Mouse (Mus musculus): ENCODE data around the gene Vopp1. TPM values are rescaled to one million over a fixed set of nuclear protein-coding genes. Genes with fewer than 3 reads are reported as not detected.

Vopp1 gene
- polyA plus RNA-seq, 1 experiment from 2014 or later: 54.2 TPM

DNA sequence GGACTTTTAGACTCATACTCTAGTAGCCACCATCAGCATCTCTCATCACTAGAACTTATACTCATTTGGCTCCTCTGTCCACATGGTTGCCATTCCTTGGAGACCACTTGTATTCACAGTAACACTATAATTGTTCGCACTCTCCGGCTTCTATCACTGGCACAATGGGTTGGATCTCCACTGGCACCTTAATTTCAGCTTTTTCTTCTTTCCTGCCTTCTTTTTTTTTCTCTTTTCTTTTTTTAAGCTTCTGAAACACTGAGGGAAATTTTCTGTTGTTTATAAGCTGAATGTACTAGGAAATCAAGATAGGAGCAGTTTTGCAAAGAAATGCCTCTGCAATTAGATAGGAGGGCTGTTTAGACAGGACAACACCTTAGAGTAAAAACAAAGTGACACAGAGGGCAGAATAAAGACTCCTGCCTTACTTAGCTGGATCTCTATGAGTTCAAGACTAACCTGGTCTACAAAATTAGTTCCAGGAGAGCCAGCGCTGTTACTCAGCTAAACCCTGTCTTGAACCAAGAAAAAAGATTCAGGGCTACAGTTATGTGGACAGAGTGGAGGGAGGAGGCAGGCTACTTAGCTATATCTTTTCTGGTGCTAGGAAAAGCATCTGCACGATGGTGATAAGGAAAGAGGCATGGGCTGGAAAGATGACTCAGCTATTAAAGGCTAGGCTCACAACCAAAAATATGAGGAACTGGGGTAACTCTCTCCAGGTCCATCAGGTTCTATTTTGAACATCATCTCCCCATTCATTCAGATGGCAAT, 79.8 kb downstream of the Vopp1 start:
- Histone ChIP-seq H3K4me2 (no peak overlapping the region), H3K36me3 (0 out of 2 replicates have a peak, but pooled peaks cover 2% of the 10 kb centered on the region), H3K9ac (no peak overlapping the region), H3K4me3 (no peak overlapping the region), H3K4me1 (no peaks in the 10 kb centered on the region), H3K27ac (no peak overlapping the region), H3K9me3 (no peaks in the 10 kb centered on the region), H3K27me3 (no peaks in the 10 kb centered on the region)
- 92% methylated on average over 4 of the region's 4 CpGs for WGBS
- ATAC-seq (ENCODE audit: insufficient number of reproducible peaks, insufficient read depth, low FRiP score, low TSS enrichment, low read depth): no peak

DNA sequence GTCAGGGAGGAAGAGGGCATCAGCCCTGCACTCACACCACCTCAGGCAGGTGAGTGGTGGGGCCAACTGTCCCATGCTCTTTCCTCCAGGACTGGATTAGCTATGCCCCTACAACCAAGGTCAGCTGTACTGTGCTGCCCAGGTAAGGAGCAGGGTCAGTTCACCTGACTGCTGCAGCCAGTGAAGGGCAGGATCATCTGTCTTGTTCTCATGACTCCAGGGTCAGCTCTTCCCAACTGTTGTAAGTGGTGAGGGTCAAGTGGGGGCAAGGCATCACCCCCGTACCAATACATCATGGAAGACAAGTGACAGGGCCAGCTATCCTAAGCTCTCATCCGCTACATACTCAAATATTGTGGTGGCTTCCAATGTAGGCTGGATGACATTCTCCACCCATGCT, 80.8 kb downstream of the Vopp1 start:
- H3K4me3 ChIP-seq: no peak overlapping the region
- WGBS: 94% methylated on average over 2 of the region's 2 CpGs
- no peak overlapping the region for H3K27ac ChIP-seq
- no peak overlapping the region for H3K4me2 ChIP-seq
- H3K36me3 ChIP-seq: 0 out of 2 replicates have a peak, but pooled peaks cover 8% of the 10 kb centered on the region
- H3K9ac ChIP-seq: no peak overlapping the region
- H3K9me3 ChIP-seq: no peaks in the 10 kb centered on the region
- no peaks in the 10 kb centered on the region for H3K4me1 ChIP-seq
- no peaks in the 10 kb centered on the region for H3K27me3 ChIP-seq
- ATAC-seq (ENCODE audit: insufficient number of reproducible peaks, insufficient read depth, low FRiP score, low TSS enrichment, low read depth): peak; percentile 32; the same call in 1 of the 2 replicates

DNA sequence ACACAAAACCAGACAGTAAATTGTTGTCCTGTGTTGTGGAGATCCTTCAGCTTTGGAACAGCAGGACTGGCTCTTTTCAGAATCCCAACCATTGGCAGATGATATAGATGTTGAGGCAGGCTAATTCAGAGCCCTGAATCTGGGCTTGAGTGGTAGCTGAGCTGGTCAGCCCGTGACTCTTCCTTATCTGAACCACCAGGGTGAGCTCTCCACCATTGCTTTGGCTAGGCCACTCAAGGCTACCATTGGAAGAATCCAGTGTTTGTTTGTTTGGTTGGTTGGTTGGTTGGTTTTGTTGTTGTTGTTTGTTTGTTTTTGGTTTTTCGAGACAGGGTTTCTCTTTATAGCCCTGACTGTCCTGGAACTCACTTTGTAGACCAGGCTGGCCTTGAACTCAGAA, 81.6 kb downstream of the Vopp1 start:
- Histone ChIP-seq H3K27ac (no peak overlapping the region), H3K36me3 (peaks cover 13% of the 10 kb centered on the region; the same call in 1 of the 2 replicates), H3K4me3 (no peak overlapping the region), H3K4me2 (no peak overlapping the region), H3K9ac (no peak overlapping the region), H3K9me3 (no peaks in the 10 kb centered on the region), H3K4me1 (no peaks in the 10 kb centered on the region), H3K27me3 (no peaks in the 10 kb centered on the region)
- WGBS: 84% methylated on average over 2 of the region's 2 CpGs
- ATAC-seq (ENCODE audit: insufficient number of reproducible peaks, insufficient read depth, low FRiP score, low TSS enrichment, low read depth): no peak

DNA sequence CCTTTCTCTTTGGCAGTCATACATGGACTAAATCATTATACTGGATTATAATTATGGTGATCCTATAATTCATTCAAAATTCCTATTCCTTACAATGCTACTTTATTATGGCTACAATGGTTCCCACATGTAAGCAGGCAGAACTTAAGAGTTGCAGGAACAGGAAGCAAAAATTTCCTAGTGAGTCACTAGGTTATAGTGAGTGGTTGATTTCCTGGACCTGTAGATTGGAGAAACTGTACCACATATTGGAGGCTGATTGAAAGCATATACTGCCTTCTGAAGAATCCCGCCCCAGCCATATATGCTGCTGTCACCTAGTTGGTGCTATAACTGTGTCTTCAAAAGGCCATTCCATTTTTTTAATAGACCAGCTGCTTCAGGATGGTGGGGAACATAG, 82.2 kb downstream of the Vopp1 start:
- H3K4me3 ChIP-seq: no peak overlapping the region
- H3K9me3 ChIP-seq: no peaks in the 10 kb centered on the region
- H3K4me1 ChIP-seq: no peaks in the 10 kb centered on the region
- H3K27ac ChIP-seq: no peak overlapping the region
- no peak for ATAC-seq (ENCODE audit: insufficient number of reproducible peaks, insufficient read depth, low FRiP score, low TSS enrichment, low read depth)
- no peak overlapping the region for H3K9ac ChIP-seq
- H3K36me3 ChIP-seq: peaks cover 18% of the 10 kb centered on the region; the same call in 1 of the 2 replicates
- 94% methylated on average over 1 of the region's 1 CpGs for WGBS
- no peaks in the 10 kb centered on the region for H3K27me3 ChIP-seq
- no peak overlapping the region for H3K4me2 ChIP-seq

DNA sequence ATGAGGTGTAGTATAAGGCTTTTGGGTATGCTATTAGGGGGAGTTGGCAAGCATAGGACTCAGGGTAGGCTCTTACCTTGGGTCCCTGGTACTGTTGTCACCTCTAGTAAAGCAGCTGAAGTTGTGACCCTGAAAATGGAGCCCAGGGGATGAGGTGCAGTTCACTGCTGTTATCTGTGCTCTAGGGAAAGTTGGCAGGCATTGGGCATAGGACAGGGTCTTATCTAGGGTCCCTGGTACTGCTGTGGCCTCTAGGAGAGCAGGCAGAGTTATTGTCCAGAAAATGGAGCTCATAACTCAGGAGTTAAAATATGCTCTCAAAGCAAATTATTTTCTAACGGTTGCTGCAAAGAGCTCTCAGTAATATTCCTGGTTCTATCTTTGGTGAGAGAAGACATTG, 103.6 kb downstream of the Vopp1 start:
- WGBS: 92% methylated on average over 1 of the region's 1 CpGs
- Histone ChIP-seq H3K4me3 (no peak overlapping the region), H3K4me2 (no peak overlapping the region)

DNA sequence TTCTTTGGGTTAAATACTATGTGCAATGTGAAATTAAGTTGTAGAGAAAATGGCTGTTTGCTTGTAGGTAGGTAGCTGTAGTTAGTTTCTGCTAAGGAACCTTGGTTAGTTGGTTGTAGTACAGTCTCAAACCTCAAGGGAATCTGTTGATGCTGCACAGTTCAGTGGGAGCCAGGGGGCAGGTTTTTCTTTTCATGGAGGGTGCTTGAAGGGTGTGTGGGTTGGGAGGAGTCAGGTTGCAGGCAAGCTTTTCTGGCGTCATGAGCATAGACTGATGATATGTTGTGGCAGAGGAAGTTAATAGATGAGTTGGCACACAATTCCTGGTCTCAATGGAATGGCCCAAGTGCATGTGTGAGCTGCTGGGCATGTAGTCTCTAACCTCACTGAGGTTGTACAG, 113.2 kb downstream of the Vopp1 start:
- Histone ChIP-seq H3K27me3 (no peaks in the 10 kb centered on the region), H3K36me3 (peaks cover 7% of the 10 kb centered on the region; the same call in 1 of the 2 replicates), H3K4me1 (peaks cover 5% of the 10 kb centered on the region; the same call in 1 of the 2 replicates), H3K27ac (no peak overlapping the region), H3K4me2 (no peak overlapping the region), H3K9me3 (no peaks in the 10 kb centered on the region), H3K9ac (no peak overlapping the region), H3K4me3 (no peak overlapping the region)
- 14% methylated on average over 1 of the region's 1 CpGs for WGBS
- ATAC-seq (ENCODE audit: insufficient number of reproducible peaks, insufficient read depth, low FRiP score, low TSS enrichment, low read depth): no peak

More for the DNA sequence above, 103.6 kb downstream of the Vopp1 start:
- H3K27me3 ChIP-seq: no peaks in the 10 kb centered on the region
- H3K9me3 ChIP-seq: no peaks in the 10 kb centered on the region
- peaks cover 16% of the 10 kb centered on the region for H3K36me3 ChIP-seq
- H3K27ac ChIP-seq: no peak overlapping the region
- ATAC-seq (ENCODE audit: insufficient number of reproducible peaks, insufficient read depth, low FRiP score, low TSS enrichment, low read depth): no peak
- H3K9ac ChIP-seq: no peak overlapping the region
- no peaks in the 10 kb centered on the region for H3K4me1 ChIP-seq

DNA sequence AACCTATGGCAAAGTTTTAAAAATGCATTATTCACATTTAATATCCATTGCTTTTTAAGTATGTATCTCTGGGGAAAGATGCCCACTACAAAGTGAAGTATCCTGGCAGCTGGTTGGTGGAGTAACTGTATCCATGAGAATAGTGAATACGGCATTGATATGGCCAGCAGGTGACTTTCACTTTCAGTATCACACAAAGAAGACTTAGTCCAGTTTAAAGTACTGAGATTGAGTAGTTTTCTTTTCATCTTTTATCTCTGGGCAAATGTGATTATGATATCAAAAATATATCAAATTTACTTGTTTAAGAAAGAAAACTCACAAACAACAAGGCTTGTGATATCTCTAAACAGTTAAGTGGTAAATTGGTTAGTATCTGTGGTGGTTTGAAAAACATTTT, 118.2 kb downstream of the Vopp1 start:
- Histone ChIP-seq H3K9ac (no peak overlapping the region), H3K9me3 (no peaks in the 10 kb centered on the region), H3K36me3 (no peaks in the 10 kb centered on the region), H3K4me3 (no peak overlapping the region), H3K4me1 (peaks cover 9% of the 10 kb centered on the region; the same call in 1 of the 2 replicates), H3K27me3 (no peaks in the 10 kb centered on the region), H3K4me2 (no peak overlapping the region), H3K27ac (no peak overlapping the region)
- ATAC-seq (ENCODE audit: insufficient number of reproducible peaks, insufficient read depth, low FRiP score, low TSS enrichment, low read depth): no peak
- 91% methylated on average over 1 of the region's 1 CpGs for WGBS

DNA sequence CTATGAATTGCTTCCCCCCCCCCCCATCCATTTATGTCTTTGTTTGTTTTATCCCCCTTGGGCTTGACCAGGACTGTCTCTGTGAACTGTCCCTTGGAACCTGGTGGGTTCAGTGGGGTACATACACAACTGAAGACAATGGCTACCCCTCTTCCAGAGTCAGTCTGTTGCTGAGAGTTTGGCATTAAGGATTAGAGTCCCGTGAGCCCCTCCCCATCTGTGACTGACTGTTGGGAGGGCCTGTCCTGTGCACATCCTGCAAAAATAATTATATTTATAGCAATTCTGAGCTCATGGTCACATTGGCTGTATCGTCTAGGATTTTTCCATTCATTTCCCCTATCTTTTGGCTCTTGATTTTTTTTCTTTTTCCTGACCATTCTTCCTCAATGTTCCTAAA, 121.3 kb downstream of the Vopp1 start:
- Histone ChIP-seq H3K4me2 (peak overlapping the region; percentile 70), H3K36me3 (no peaks in the 10 kb centered on the region), H3K9me3 (no peaks in the 10 kb centered on the region), H3K4me1 (peaks cover 6% of the 10 kb centered on the region; the same call in 1 of the 2 replicates), H3K4me3 (peak overlapping the region; percentile 70), H3K9ac (peak overlapping the region; percentile 89), H3K27ac (peak overlapping the region; percentile 99), H3K27me3 (no peaks in the 10 kb centered on the region)
- 21% methylated on average over 2 of the region's 2 CpGs for WGBS
- no peak for ATAC-seq (ENCODE audit: insufficient number of reproducible peaks, insufficient read depth, low FRiP score, low TSS enrichment, low read depth)

DNA sequence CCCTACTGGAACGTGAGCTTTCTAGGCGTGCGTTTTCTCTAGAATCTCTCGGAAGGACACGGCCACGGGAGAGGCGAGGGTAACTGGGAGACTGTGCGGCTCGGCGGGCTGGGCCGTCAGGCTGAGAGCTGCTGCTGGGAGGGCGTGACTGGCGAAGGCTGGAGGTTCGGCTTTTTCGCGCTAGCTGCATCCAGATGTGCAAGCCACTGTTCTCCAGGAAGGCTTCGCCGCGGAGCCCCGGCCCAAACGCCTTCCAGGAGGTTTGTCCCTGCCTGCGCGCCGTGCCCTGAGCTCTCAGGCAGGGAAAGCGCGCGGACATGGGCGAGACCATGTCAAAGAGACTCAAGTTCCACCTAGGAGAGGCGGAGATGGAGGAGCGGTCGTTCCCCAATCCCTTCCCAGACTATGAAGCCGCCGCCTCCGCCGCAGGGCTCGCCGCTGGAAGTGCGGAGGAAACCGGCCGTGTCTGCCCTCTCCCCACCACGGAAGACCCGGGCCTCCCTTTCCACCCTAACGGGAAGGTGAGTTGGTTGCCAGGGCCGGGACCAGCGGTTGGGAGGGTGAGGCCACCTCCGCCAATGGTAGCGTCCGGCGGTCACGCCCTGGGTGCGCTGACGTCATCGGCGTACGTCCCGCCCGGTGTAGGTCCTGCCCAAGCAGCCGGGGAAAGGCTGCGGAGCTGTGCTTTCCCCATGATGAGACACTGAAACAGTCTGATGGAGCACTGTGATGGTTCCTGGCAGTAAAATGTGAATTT, 122.0 kb downstream of the Vopp1 start:
- Histone ChIP-seq H3K4me1 (peaks cover 6% of the 10 kb centered on the region; the same call in 1 of the 2 replicates), H3K4me3 (peak overlapping the region; percentile 70), H3K36me3 (no peaks in the 10 kb centered on the region), H3K27ac (peak overlapping the region; percentile 99), H3K9me3 (no peaks in the 10 kb centered on the region), H3K9ac (peak overlapping the region; percentile 89), H3K4me2 (peak overlapping the region; percentile 70), H3K27me3 (no peaks in the 10 kb centered on the region)
- peak; percentile 100 for ATAC-seq (ENCODE audit: insufficient number of reproducible peaks, insufficient read depth, low FRiP score, low TSS enrichment, low read depth)
- under 1% methylated on average over 59 of the region's 59 CpGs for WGBS

DNA sequence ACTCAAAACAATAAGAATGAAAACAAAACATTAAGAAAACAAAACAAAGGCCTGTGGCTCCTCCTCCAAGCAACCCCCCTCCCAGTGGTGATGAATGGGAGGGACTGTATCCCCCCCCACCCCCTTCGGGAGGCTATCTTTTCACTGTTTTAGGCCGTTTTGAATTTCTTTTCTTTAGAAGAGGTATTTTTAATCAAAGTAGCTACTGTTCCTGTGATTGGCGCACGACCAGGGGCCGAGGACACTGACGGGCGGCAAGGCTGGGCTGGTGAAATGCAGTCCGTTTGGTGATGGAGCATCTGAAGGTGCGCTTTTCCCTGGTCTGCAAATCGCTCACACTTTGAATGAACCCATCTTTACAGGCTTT, 122.6 kb downstream of the Vopp1 start, which contains the start of gene Lancl2:
Lancl2 (plus strand) TSS at position 165 of the 367 bp plus-strand sequence.
- no peaks in the 10 kb centered on the region for H3K36me3 ChIP-seq
- peak within 1 kb of the TSS; percentile 70 for H3K4me3 ChIP-seq
- H3K4me2 ChIP-seq: peak within 1 kb of the TSS; percentile 70
- no peaks in the 10 kb centered on the region for H3K9me3 ChIP-seq
- H3K9ac ChIP-seq: peak within 1 kb of the TSS; percentile 89
- H3K27ac ChIP-seq: peak within 1 kb of the TSS; percentile 99
- H3K4me1 ChIP-seq: peaks cover 6% of the 10 kb centered on the region; the same call in 1 of the 2 replicates
- under 1% methylated on average over 10 of the region's 10 CpGs for WGBS
- no peak; the same call in 1 of the 2 replicates for ATAC-seq (ENCODE audit: insufficient number of reproducible peaks, insufficient read depth, low FRiP score, low TSS enrichment, low read depth)
- no peaks in the 10 kb centered on the region for H3K27me3 ChIP-seq

DNA sequence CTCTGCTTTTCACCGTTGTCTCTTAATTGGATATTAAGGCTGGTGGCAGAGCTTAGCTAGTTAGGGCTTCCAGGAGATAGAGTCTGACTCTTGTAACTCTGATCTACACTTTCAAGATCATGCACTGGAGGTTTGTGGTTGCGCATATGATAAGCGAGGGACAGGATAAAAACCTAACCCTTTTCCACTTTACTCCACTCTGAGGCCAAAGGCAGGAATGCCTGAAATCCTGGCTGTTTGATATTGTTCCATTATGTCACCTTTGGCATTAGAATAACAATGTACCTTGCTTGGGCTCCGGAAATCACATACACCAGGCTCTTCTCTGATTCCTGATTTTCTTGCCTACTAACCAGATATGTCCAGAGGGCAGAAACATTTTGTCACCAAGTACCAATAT, 123.3 kb downstream of the Vopp1 start:
- Histone ChIP-seq H3K9ac (no peak overlapping the region), H3K4me2 (peak overlapping the region; percentile 70), H3K4me3 (no peak overlapping the region), H3K27ac (no peak overlapping the region), H3K27me3 (no peaks in the 10 kb centered on the region), H3K36me3 (no peaks in the 10 kb centered on the region), H3K4me1 (peaks cover 6% of the 10 kb centered on the region; the same call in 1 of the 2 replicates), H3K9me3 (no peaks in the 10 kb centered on the region)
- WGBS: 66% methylated on average over 4 of the region's 4 CpGs
- ATAC-seq (ENCODE audit: insufficient number of reproducible peaks, insufficient read depth, low FRiP score, low TSS enrichment, low read depth): no peak

Measured in embryonic facial prominence, embryonic 13.5 days (tissue).